ENCODE assay signal across 19 mouse cellular contexts in the genomic region with DNA sequence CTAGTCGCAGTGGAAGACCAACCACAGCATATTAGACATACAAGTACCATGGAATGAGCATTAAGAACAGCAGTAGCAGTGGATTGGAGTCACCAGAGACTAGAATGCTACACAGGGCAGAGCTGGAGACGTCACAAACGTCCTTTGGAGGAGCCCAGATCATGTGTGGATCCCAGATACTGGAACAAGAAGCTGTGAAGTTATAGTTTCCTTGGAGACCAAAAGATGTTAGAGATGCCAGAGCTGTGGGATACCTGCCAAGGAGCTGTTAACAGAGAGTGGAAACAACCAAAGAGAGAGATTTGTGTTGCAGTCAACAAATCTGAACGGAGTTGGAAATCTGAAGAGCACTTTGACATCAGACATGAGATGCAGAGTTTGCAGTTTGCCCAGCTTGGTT.
DNase-seq lines count a peak whose midpoint lies in the region; ATAC-seq and TF ChIP-seq lines count a peak whose summit lies in the region.
"Had no signal": no experiment of that assay in that cellular context is flagged by ENCODE, and none has a peak within 500 bp of the region (broad histone marks: within the 10 kb centered on the region; RNA-seq: fewer than 3 reads in every experiment).

No protein-coding gene starts in this region.

- no peaks in the 10 kb centered on the region for H3K4me1 ChIP-seq in forebrain, embryonic 16.5 days (replicated peaks; ENCODE audit: control insufficient read depth, insufficient read depth, low read length)
- H3K4me1 ChIP-seq in forebrain, embryonic 10.5 days = peaks cover 9% of the 10 kb centered on the region
- no peaks in the 10 kb centered on the region for H3K4me1 ChIP-seq in lung, embryonic 14.5 days (ENCODE audit: insufficient read depth)
- no peaks in the 10 kb centered on the region for H3K4me1 ChIP-seq in lung, adult 2 months (ENCODE audit: control insufficient read depth, insufficient read depth, low read length)
- H3K4me1 ChIP-seq: heart, embryonic 10.5 days; limb, embryonic 13.5 days had no signal

- intact Hi-C loops in left cerebral cortex, postnatal 10 days (cut with DNase I) = no loop called here

- no peaks in the 10 kb centered on the region for H3K9me3 ChIP-seq in forebrain, embryonic 16.5 days (ENCODE audit: control insufficient read depth, low read length)
- H3K9me3 ChIP-seq in forebrain, embryonic 10.5 days = no peaks in the 10 kb centered on the region
- no peaks in the 10 kb centered on the region for H3K9me3 ChIP-seq in lung, embryonic 14.5 days (ENCODE audit: low read depth, low read length)
- H3K9me3 ChIP-seq: heart, embryonic 10.5 days; limb, embryonic 13.5 days had no signal

- 70% methylated on average over 4 of the region's 4 CpGs for WGBS in forebrain, embryonic 16.5 days
- 91% methylated on average over 4 of the region's 4 CpGs for WGBS in forebrain, embryonic 10.5 days
- WGBS in lung, embryonic 14.5 days = 70% methylated on average over 4 of the region's 4 CpGs
- 65% methylated on average over 4 of the region's 4 CpGs for WGBS in lung, adult 2 months

- H3K4me3 ChIP-seq in forebrain, embryonic 16.5 days (replicated peaks; ENCODE audit: low read length) = no peak overlapping the region
- no peak overlapping the region for H3K4me3 ChIP-seq in forebrain, embryonic 10.5 days
- H3K4me3 ChIP-seq in lung, embryonic 14.5 days (ENCODE audit: low read depth, low read length) = no peak overlapping the region
- no peak overlapping the region for H3K4me3 ChIP-seq in lung, adult 2 months (replicated peaks; ENCODE audit: extremely low read depth, low read depth, low read length)
- H3K4me3 ChIP-seq: heart, embryonic 10.5 days; layer of hippocampus, adult 2 months; limb, embryonic 13.5 days had no signal

- no peak overlapping the region for H3K4me2 ChIP-seq in forebrain, embryonic 16.5 days (ENCODE audit: low read length)
- H3K4me2 ChIP-seq in lung, embryonic 14.5 days = no peak overlapping the region
- H3K4me2 ChIP-seq: limb, embryonic 13.5 days had no signal

- H3K27ac ChIP-seq in forebrain, embryonic 16.5 days (ENCODE audit: low read length) = no peak overlapping the region
- no peak overlapping the region for H3K27ac ChIP-seq in forebrain, embryonic 10.5 days
- H3K27ac ChIP-seq in lung, embryonic 14.5 days (ENCODE audit: low read depth) = no peak overlapping the region
- H3K27ac ChIP-seq: heart, embryonic 10.5 days; hindbrain, postnatal 0 days; layer of hippocampus, adult 2 months; limb, embryonic 13.5 days had no signal

- peak; percentile 18; the same call in 1 of the 2 replicates for ATAC-seq in forebrain, embryonic 16.5 days
- no peak for ATAC-seq in lung, embryonic 14.5 days (ENCODE audit: insufficient read depth)
- no peak for ATAC-seq in erythroblast, adult 5-6 weeks (replicated peaks; ENCODE audit: low FRiP score, poor library complexity, severe bottlenecking)
- ATAC-seq in cerebellum, adult (ENCODE audit: insufficient number of reproducible peaks, low FRiP score, low TSS enrichment) = no peak
- ATAC-seq: hindbrain, postnatal 0 days; liver, postnatal 0 days; midbrain, embryonic 16.5 days; Patski had no signal

- no peak overlapping the region for H3K9ac ChIP-seq in forebrain, embryonic 16.5 days (replicated peaks; ENCODE audit: low read depth, low read length)
- H3K9ac ChIP-seq in lung, embryonic 14.5 days = no peak overlapping the region
- H3K9ac ChIP-seq: limb, embryonic 13.5 days; liver, postnatal 0 days had no signal

- no peak for DNase-seq in forebrain, embryonic 10.5 days (ENCODE audit: extremely low spot score, low spot score)
- DNase-seq in lung, embryonic 14.5 days = peak; percentile 34
- DNase-seq in lung, adult 2 months = no peak
- peak; percentile 19 to 40 for DNase-seq in left cerebral cortex, postnatal 10 days (ENCODE audit: extremely low spot score in 1 of 2, low spot score in 2 of 2)
- DNase-seq in right cerebral cortex, postnatal 36 days (ENCODE audit: low spot score in 2 of 2) = peak; percentile 2 to 14
- DNase-seq: B cell, adult 2 months; cerebellum, adult 9-10 months; gastrocnemius, postnatal 14 days; kidney, adult 2 months; liver, postnatal 0 days had no signal

- no peak for TF ChIP-seq CTCF in lung, embryonic 14.5 days (IDR thresholded peaks at IDR 0.05; ENCODE audit: low read depth)
- no peak for TF ChIP-seq CTCF in lung, adult 2 months (IDR thresholded peaks at IDR 0.05; ENCODE audit: insufficient read depth, low read length)

- no peaks in the 10 kb centered on the region for H3K27me3 ChIP-seq in forebrain, embryonic 16.5 days (replicated peaks; ENCODE audit: control insufficient read depth, insufficient read depth, low read length)
- no peaks in the 10 kb centered on the region for H3K27me3 ChIP-seq in forebrain, embryonic 10.5 days (ENCODE audit: poor library complexity, severe bottlenecking)
- no peaks in the 10 kb centered on the region for H3K27me3 ChIP-seq in lung, embryonic 14.5 days (ENCODE audit: insufficient read depth, low read length)
- H3K27me3 ChIP-seq: limb, embryonic 13.5 days; Patski had no signal

- no peaks in the 10 kb centered on the region for H3K36me3 ChIP-seq in forebrain, embryonic 16.5 days (ENCODE audit: control insufficient read depth, insufficient read depth)
- H3K36me3 ChIP-seq in forebrain, embryonic 10.5 days (replicated peaks) = no peaks in the 10 kb centered on the region
- H3K36me3 ChIP-seq in lung, embryonic 14.5 days (ENCODE audit: insufficient read depth) = no peaks in the 10 kb centered on the region
- H3K36me3 ChIP-seq: heart, embryonic 10.5 days; limb, embryonic 13.5 days had no signal

- no peak for TF ChIP-seq POLR2A in lung, adult 2 months (IDR thresholded peaks at IDR 0.05; ENCODE audit: borderline replicate concordance, extremely low read depth, low read depth, low read length)

Comparison
In these comparisons a context has a peak if more than half of its experiments do, and no peak if none do; other contexts are left out.
1. DNase-seq: peak in lung, embryonic 14.5 days (single experiment), left cerebral cortex, postnatal 10 days (2 of 2) and right cerebral cortex, postnatal 36 days (2 of 2); none in forebrain, embryonic 10.5 days (single experiment) and lung, adult 2 months (single experiment).